Mouse (Mus musculus) embryonic facial prominence, embryonic 11.5 days (tissue): ENCODE measurements around the gene Fosl1. TPM values are rescaled to one million over a fixed set of nuclear protein-coding genes. Genes with fewer than 3 reads are reported as not detected.
A peak's percentile ranks its signal among the peaks of the same experiment; 100 is the strongest.

Experiments used
- ATAC-seq: fragments of 200-750 bp; cut with Nextera tagmentation; replicated peaks from 2 replicates; pipeline ENCODE4 v1.8.0; 2017; ENCODE audit warnings: low read depth; ENCODE audit not compliant: insufficient number of reproducible peaks, low FRiP score, low TSS enrichment
- DNase-seq: peaks from one replicate; pipeline ENCODE4 v3.0.0-alpha.2; 2015; ENCODE audit warnings: low spot score
- H3K27ac ChIP-seq: fragments of 300-500 bp; sonication (generic); replicated peaks from 2 replicates; pipeline ENCODE4 v1.5.1; 2014; ENCODE audit warnings: mild to moderate bottlenecking, low read depth, low read length, control low read depth
- H3K27me3 ChIP-seq: fragments of 300-500 bp; sonication (generic); 2 replicates; pipeline ENCODE4 v1.6.1; 2014; ENCODE audit warnings: mild to moderate bottlenecking, low read length, moderate library complexity, mixed read lengths; ENCODE audit not compliant: control insufficient read depth, insufficient read depth
- H3K36me3 ChIP-seq: fragments of 300-500 bp; sonication (generic); replicated peaks from 2 replicates; pipeline ENCODE4 v1.6.1; 2014; ENCODE audit warnings: low read depth, mild to moderate bottlenecking, low read length, moderate library complexity, mixed read lengths; ENCODE audit not compliant: control insufficient read depth, insufficient read depth
- H3K4me1 ChIP-seq: fragments of 300-500 bp; sonication (generic); 2 replicates; pipeline ENCODE4 v1.6.1; 2014; ENCODE audit warnings: low read length, mixed read lengths; ENCODE audit not compliant: control insufficient read depth, insufficient read depth
- H3K4me2 ChIP-seq: fragments of 300-500 bp; sonication (generic); 2 replicates; pipeline ENCODE4 v1.6.1; 2014; ENCODE audit warnings: low read depth, mild to moderate bottlenecking, control low read depth, low read length, moderate library complexity
- H3K4me3 ChIP-seq: fragments of 300-500 bp; sonication (generic); 2 replicates; pipeline ENCODE4 v1.5.1; 2014; ENCODE audit warnings: low read depth, low read length, control low read depth
- H3K9ac ChIP-seq: fragments of 300-500 bp; sonication (generic); replicated peaks from 2 replicates; pipeline ENCODE4 v1.6.1; 2014; ENCODE audit warnings: mild to moderate bottlenecking, control low read depth, low read length
- H3K9me3 ChIP-seq: fragments of 300-500 bp; sonication (generic); replicated peaks from 2 replicates; pipeline ENCODE4 v1.6.1; 2016; ENCODE audit warnings: mild to moderate bottlenecking, low read length, inconsistent platforms, mixed read lengths; ENCODE audit not compliant: control insufficient read depth
- WGBS: fragments of 180-500 bp; shearing (Covaris S2); extraction: QIAGEN DNeasy Blood & Tissue Kit; methylation state at CpG from one replicate; pipeline ENCODE4 v1.1.7; 2014; 5-methylcytosine and 5-hydroxymethylcytosine counted together
- polyA plus RNA-seq: library from polyadenylated mRNA; unstranded; fragments of >200 nt; fragmentation: Nextera tagmentation; extraction: Ambion mirVana; gene quantifications from 2 replicates; pipeline ENCODE4 v1.2.1, GENCODE M21; 2014

Fosl1 gene
- polyA plus RNA-seq, 1 experiment from 2014 or later, result not detected

DNA sequence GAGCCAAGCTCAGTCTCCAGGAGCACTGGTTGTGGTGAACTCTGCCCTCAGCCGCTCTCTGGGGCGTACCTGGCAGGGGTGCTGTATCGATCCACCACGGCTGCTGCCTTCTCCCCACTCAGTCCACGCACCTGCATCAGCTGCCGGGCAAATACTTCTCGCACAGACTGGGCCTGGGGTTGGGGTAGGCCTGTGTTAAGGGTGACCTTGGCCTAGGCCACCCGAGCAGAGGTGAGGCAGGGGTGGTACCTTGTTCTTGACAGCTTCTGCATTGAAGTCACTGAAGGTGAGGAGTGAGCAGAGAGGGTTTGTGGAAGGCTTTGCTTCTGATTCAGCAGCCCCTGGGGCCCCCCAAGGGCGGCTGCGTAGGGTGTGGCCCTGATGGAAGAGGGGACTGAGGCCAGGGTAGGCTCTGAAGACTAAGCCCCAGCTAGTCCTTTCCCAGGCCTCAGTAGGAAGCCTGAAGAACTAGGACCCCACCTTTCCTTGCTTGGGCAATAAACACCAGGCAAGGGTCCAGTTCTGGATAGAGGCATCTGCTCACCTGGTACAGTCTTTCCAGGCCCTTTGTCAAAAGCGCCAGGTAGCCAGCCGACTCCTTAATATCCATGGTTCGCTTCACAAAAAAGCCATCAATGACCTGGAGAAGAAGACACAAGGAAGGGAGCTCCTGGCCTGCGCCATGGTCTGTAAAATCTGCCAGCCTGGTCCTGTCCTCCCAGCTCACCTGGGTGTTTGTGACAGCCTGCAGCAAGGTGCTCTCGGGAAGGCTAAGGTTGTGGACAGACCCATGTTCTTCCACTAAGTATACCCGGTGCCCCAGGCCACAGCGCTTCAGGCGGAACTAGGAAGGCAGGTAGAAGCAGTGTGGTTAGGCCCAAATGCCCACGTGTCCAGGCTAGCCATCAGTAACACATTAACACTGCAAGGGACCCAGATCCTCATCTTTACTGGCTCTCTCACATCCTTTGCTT, 36.3 kb downstream of the Fosl1 start:
- H3K4me2 ChIP-seq, result no peak overlapping the region
- H3K27ac ChIP-seq, result no peak overlapping the region
- no peaks in the 10 kb centered on the region for H3K9me3 ChIP-seq
- 95% methylated on average over 19 of the region's 19 CpGs for WGBS
- no peak overlapping the region for H3K9ac ChIP-seq
- H3K4me3 ChIP-seq, result no peak overlapping the region
- ATAC-seq, result no peak
- no peaks in the 10 kb centered on the region for H3K4me1 ChIP-seq
- H3K27me3 ChIP-seq, result no peaks in the 10 kb centered on the region
- no peak for DNase-seq
- peaks cover 6% of the 10 kb centered on the region for H3K36me3 ChIP-seq

DNA sequence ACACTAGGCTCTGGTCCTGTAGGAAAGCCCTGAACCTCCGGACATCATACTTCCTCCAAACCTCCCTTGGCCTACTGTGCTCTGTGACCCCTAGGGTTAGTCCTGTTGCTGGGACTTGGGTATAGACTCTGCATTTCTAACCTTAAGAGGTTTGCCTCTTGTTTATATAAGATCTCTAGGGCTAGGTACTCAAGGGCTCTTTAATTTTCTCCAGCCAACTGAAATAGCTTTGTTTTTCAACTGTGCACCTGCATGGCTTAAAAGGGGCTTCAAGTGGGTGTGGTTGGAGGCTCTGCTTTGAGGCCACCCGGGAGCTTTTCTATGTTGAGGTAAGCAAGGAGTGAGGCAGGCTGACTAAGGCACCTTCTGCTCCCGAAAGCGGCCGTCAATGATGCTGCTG, 37.1 kb downstream of the Fosl1 start:
- no peak for ATAC-seq
- H3K4me2 ChIP-seq, result no peak overlapping the region
- no peak for DNase-seq
- no peaks in the 10 kb centered on the region for H3K27me3 ChIP-seq
- H3K4me3 ChIP-seq, result no peak overlapping the region
- H3K9ac ChIP-seq, result no peak overlapping the region
- no peaks in the 10 kb centered on the region for H3K9me3 ChIP-seq
- no peak overlapping the region for H3K27ac ChIP-seq
- H3K36me3 ChIP-seq, result peaks cover 6% of the 10 kb centered on the region
- H3K4me1 ChIP-seq, result no peaks in the 10 kb centered on the region
- 87% methylated on average over 5 of the region's 5 CpGs for WGBS

DNA sequence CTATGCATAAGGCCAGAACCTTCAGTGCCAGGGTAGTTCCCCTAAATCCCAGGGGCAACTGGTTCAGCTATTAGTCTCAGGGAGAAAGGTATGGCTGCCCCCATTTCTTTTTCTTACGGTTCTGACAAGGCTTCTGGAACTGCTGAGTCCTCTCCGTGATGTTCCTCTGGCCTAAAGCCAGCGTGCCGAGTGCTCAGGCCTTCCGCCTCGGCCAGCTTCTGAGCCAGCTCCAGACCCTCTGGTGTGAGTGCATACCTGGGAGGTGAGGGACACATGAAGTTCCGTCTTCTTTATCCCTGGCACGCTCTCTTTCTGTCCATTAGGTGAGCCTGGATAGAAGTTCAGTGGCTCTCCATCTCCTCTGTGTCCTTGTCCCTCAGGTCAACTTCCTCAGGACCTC, 38.0 kb downstream of the Fosl1 start:
- H3K36me3 ChIP-seq, result peaks cover 6% of the 10 kb centered on the region
- no peak for ATAC-seq

DNA sequence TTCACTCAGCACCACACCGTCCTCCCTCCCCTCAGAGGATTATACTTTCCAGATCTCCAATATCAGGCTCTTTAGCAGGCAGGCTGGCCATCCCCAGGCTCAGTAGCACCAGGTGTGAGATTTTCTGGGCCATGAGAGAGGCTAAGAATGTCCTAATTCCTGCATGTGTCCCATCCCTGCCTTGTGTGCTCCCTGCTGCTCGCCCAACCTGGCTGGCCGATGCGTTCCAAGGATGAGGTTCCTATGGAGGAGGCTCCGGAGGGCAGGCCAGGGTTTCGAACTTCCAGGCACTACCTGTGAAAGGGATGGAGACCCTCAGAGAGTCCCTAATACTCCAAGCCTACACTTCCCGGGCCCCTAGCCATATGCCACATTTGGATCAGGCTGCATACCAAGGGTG, 38.5 kb downstream of the Fosl1 start:
- H3K4me3 ChIP-seq, result no peak overlapping the region
- no peak overlapping the region for H3K9ac ChIP-seq
- no peak for DNase-seq
- no peaks in the 10 kb centered on the region for H3K27me3 ChIP-seq
- no peak overlapping the region for H3K27ac ChIP-seq
- H3K4me1 ChIP-seq, result no peaks in the 10 kb centered on the region
- 94% methylated on average over 7 of the region's 7 CpGs for WGBS
- no peak overlapping the region for H3K4me2 ChIP-seq
- ATAC-seq, result no peak
- peaks cover 6% of the 10 kb centered on the region for H3K36me3 ChIP-seq
- no peaks in the 10 kb centered on the region for H3K9me3 ChIP-seq

More for the DNA sequence above, 38.0 kb downstream of the Fosl1 start:
- no peaks in the 10 kb centered on the region for H3K27me3 ChIP-seq
- H3K4me3 ChIP-seq, result no peak overlapping the region
- no peaks in the 10 kb centered on the region for H3K4me1 ChIP-seq
- WGBS, result 92% methylated on average over 8 of the region's 8 CpGs
- H3K4me2 ChIP-seq, result no peak overlapping the region
- no peak overlapping the region for H3K27ac ChIP-seq
- no peaks in the 10 kb centered on the region for H3K9me3 ChIP-seq
- H3K9ac ChIP-seq, result no peak overlapping the region
- no peak for DNase-seq

DNA sequence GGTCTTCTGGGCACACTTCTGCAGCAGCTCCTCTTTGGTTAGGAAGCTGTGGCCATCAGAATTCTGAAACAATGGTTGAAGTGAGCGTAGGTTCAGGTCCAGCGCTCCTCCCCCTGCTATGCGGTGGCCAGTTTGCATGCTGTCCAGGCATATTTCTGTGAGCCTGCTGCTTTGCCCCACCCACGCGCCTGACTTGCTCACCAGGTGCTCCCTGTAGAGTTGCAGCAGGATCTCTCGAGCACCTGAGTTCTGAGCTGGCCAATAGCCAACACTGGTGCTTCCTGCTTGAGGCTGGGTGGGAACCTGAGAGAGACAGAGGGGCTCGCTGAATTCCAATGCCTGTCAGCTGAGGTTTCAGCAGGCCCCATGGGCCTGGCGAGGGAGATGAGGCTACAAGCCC, 38.9 kb downstream of the Fosl1 start:
- no peak for DNase-seq
- Histone ChIP-seq H3K9me3 (no peaks in the 10 kb centered on the region), H3K4me2 (no peak overlapping the region), H3K27me3 (no peaks in the 10 kb centered on the region), H3K36me3 (peaks cover 6% of the 10 kb centered on the region), H3K9ac (no peak overlapping the region), H3K4me1 (no peaks in the 10 kb centered on the region), H3K4me3 (no peak overlapping the region), H3K27ac (no peak overlapping the region)
- ATAC-seq, result no peak
- 90% methylated on average over 8 of the region's 8 CpGs for WGBS

DNA sequence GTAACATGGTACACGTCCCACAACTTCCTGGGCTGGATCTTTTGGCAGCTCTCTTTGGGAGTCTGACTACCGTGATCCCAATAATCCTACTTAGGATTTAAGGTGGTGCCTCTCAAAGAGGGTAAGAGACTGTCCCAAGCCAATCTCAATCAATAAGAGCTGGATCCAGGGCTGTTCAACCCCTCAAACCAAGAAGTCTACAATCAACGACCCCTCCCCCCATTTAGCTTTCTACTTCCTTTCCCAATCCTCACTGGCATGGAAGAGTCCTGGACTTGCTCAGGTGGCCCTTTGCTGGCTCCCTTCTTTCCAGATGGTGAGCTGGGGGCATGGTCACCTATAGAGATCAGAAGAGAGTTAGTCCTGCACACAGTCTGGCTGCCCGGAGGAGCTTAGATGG, 39.4 kb downstream of the Fosl1 start:
- Histone ChIP-seq H3K4me3 (no peak overlapping the region), H3K27ac (no peak overlapping the region), H3K4me2 (no peak overlapping the region), H3K36me3 (peaks cover 6% of the 10 kb centered on the region), H3K9ac (no peak overlapping the region), H3K9me3 (no peaks in the 10 kb centered on the region), H3K4me1 (no peaks in the 10 kb centered on the region), H3K27me3 (no peaks in the 10 kb centered on the region)
- no peak for DNase-seq
- whole genome bisulfite sequencing, result 87% methylated on average over 4 of the region's 4 CpGs
- ATAC-seq, result no peak

DNA sequence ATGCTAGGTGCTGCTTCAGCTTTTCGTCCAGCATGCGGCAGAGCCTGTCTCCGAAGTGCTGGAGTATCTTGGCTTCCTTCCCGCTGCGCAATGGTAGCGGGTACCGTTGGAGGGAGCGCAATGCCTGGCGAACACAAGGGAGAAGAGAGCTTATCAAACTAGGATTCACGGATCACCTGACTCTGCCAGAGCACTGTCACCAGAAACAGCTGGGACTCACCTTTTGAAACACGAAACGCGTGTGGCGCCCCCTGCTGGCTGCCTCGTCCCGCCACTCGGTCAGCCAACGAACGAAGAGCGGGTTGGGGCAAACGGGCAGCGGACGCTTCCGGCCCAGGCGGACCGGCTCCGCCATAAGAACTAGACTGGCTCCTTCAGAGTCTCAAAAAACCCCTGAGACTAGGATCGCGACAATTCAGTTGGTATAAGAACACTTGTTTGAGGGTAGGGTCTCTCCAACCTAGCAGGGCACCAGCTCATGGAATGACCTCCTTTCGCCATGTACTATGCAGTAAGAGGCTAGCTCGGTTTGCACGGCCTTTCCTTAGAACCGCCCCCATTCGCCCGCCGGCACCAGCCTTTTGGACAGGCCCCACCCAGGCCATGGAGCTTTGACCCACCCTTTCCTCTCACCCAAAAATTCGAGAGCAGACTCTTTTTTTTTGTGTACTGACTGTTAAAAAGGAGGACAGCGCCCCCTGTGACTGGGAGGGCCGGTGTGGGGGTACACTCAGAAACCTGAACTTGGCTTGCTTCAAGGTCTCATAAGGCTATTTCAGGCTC, 40.6 kb downstream of the Fosl1 start, which contains the start of gene Mus81:
Gene Mus81 (minus strand): TSS at position 635 of the 783 bp plus-strand sequence.
- under 1% methylated on average over 39 of the region's 39 CpGs for WGBS
- peak; percentile 72 for ATAC-seq
- no peaks in the 10 kb centered on the region for H3K27me3 ChIP-seq
- peak within 1 kb of the TSS; percentile 48 for H3K4me3 ChIP-seq
- peak; percentile 97 for DNase-seq
- H3K4me1 ChIP-seq, result no peaks in the 10 kb centered on the region
- H3K9me3 ChIP-seq, result no peaks in the 10 kb centered on the region
- peak within 1 kb of the TSS; percentile 81 for H3K4me2 ChIP-seq
- H3K9ac ChIP-seq, result peak within 1 kb of the TSS; percentile 75
- H3K27ac ChIP-seq, result peak within 1 kb of the TSS; percentile 99
- peaks cover 4% of the 10 kb centered on the region for H3K36me3 ChIP-seq
